Mouse (Mus musculus): ENCODE results near the gene Krtap17-1. TPM values are rescaled to one million over a fixed set of nuclear protein-coding genes. Genes with fewer than 3 reads are reported as not detected.

Gene Krtap17-1
- total RNA-seq, 2 experiments from 2014 or later, result not detected

DNA sequence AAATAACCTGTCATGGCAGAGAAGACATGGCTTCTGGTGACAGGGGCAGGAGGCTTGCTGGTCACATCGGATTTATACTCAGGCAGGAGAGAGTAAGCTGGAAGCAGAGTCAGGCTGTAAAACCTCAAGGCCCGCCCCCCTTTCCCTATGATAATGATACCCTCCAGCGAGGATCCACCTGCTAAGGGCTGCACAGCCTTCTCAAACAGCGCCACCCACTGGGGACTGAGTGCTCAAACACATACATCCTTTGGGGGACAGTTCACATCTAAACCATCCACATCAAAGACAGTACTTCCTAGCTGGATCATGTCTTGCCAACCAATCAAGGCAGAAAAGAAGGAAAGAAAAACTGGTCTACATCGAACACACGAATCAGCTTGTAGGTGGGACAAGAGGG lies 29.6 kb downstream of the Krtap17-1 start:
- DNase-seq, result no peak

GRCm38 (mm10) chr11:99948175-99948574 lies 45.6 kb downstream of the Krtap17-1 start, which contains the start of gene Krtap9-5:
Gene Krtap9-5, plus strand, starts transcription at chr11:99948475.
- DNase-seq, result no peak

Other genes with a start within 250 kb of the Krtap17-1 start
- gene Gm11595, start 221.1 kb downstream of the Krtap17-1 start, total RNA-seq (2021), result not detected
- not detected for gene Krtap4-8, start 213.3 kb downstream of the Krtap17-1 start, total RNA-seq (2021)
- gene Krtap4-9, start 208.8 kb downstream of the Krtap17-1 start, total RNA-seq (2021), result not detected
- not detected for gene Gm11596, start 200.5 kb downstream of the Krtap17-1 start, total RNA-seq (2021)
- gene Gm11569, start 195.1 kb downstream of the Krtap17-1 start, total RNA-seq (2021), result not detected
- gene Gm11554, start 189.5 kb downstream of the Krtap17-1 start, total RNA-seq (2021), result not detected
- gene Krtap4-13, start 184.1 kb downstream of the Krtap17-1 start, total RNA-seq (2021), result not detected
- not detected for gene Gm11564, start 178.3 kb downstream of the Krtap17-1 start, total RNA-seq (2021)
- gene 2300003K06Rik, start 155.9 kb downstream of the Krtap17-1 start, total RNA-seq (2021), result not detected
- not detected for gene Krtap4-16, start 142.4 kb downstream of the Krtap17-1 start, total RNA-seq (2021)
- gene Gm11568, start 136.1 kb downstream of the Krtap17-1 start, total RNA-seq (2021), result not detected
- not detected for gene Gm11559, start 129.5 kb downstream of the Krtap17-1 start, total RNA-seq (2021)
- gene Krtap9-1, start 120.6 kb downstream of the Krtap17-1 start, total RNA-seq (2021), result not detected
- not detected for gene Gm11567, start 114.8 kb downstream of the Krtap17-1 start, total RNA-seq (2021)
- gene Krtap31-1, start 86.1 kb downstream of the Krtap17-1 start, total RNA-seq (2021), result not detected
- gene Gm11565, start 79.2 kb downstream of the Krtap17-1 start, total RNA-seq (2021), result not detected
- gene Krtap31-2, start 57.7 kb downstream of the Krtap17-1 start, total RNA-seq (2021), result not detected
- gene Krtap9-5, start 45.5 kb downstream of the Krtap17-1 start, total RNA-seq (2021), result not detected
- not detected for gene Krtap29-1, start 14.9 kb downstream of the Krtap17-1 start, total RNA-seq (2021)
- gene Krtap16-1, start 7.4 kb downstream of the Krtap17-1 start, total RNA-seq (2021), result not detected
- not detected for gene Krt33a, start 22.2 kb upstream of the Krtap17-1 start, total RNA-seq (2021)
- gene Krt33b, start 35.9 kb upstream of the Krtap17-1 start, total RNA-seq (2021), result not detected
- not detected for gene Krt34, start 47.6 kb upstream of the Krtap17-1 start, total RNA-seq (2021)
- gene Krt31, start 56.6 kb upstream of the Krtap17-1 start, total RNA-seq (2021), result not detected
- gene Krt32, start 94.2 kb upstream of the Krtap17-1 start, total RNA-seq (2021), result not detected
- gene Krt35, start 102.2 kb upstream of the Krtap17-1 start, total RNA-seq (2021), result not detected
- gene Krt36, start 111.6 kb upstream of the Krtap17-1 start, total RNA-seq (2021), result under 1 TPM in 1 of 2 experiments, not detected in 1; 0.16 TPM
- gene Krt13, start 127.6 kb upstream of the Krtap17-1 start, total RNA-seq (2021), result not detected
- gene Krt15, start 141.9 kb upstream of the Krtap17-1 start, total RNA-seq (2021), result not detected
- under 1 TPM in 1 of 2 experiments, not detected in 1; 0.28 TPM for gene Krt19, start 154.7 kb upstream of the Krtap17-1 start, total RNA-seq (2021)
- gene Krt9, start 199.3 kb upstream of the Krtap17-1 start, total RNA-seq (2021), result not detected
- not detected for gene Krt14, start 213.6 kb upstream of the Krtap17-1 start, total RNA-seq (2021)